Mouse (Mus musculus): ENCODE results near the gene Vwa5a. TPM values are rescaled to one million over a fixed set of nuclear protein-coding genes. Genes with fewer than 3 reads are reported as not detected.

Vwa5a gene
- polyA plus RNA-seq (2015; fragmentation: Nextera tagmentation; extraction: Ambion mirVana) = 8.7 and 9.7 TPM in 2 replicates

DNA sequence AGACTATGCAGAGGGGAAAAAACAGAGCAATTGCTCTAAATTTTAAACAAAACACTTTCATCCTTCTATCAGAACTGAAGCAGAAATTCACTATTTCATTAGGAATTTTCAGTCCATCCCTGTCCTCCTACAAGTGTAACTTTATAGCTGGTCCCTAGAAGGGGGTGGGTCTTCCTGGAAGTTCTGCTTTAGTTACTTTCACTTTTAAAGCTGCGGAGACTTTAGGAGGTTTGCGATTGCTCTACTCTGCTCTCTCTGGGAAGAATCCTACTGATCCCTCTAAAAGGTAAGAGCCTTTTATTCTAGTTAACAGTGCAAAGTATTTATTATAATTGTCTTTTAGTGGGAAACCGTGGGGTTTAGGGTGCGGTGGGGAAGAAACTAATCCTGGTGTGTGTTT lies at the start of gene Vwa5a:
TSS of gene Vwa5a (plus strand) at position 167 of the 400 bp plus-strand sequence.
- peak within 1 kb of the TSS; percentile 23 for H3K9ac ChIP-seq (ENCODE audit: low read depth, low read length)
- no peaks in the 10 kb centered on the region for H3K27me3 ChIP-seq (replicated peaks; ENCODE audit: control insufficient read depth, insufficient read depth, low read length)
- no peak within 1 kb of the TSS for H3K27ac ChIP-seq (ENCODE audit: low read depth, low read length)
- H3K9me3 ChIP-seq (ENCODE audit: control insufficient read depth, low read length) = no peaks in the 10 kb centered on the region
- H3K4me1 ChIP-seq (ENCODE audit: control insufficient read depth, insufficient read depth, low read depth, low read length) = no peaks in the 10 kb centered on the region
- WGBS = 8% methylated on average over 4 of the region's 4 CpGs
- H3K4me2 ChIP-seq (ENCODE audit: low read length) = peak within 1 kb of the TSS; percentile 49
- H3K36me3 ChIP-seq (ENCODE audit: control insufficient read depth, insufficient read depth, low read length) = no peaks in the 10 kb centered on the region
- ATAC-seq = peak; percentile 82
- peak within 1 kb of the TSS; percentile 44 for H3K4me3 ChIP-seq (ENCODE audit: low read length)

GRCm38 (mm10) chr9:38672887-38673286 lies 45.2 kb upstream of the Vwa5a start:
- 87% methylated on average over 2 of the region's 2 CpGs for WGBS

GRCm38 (mm10) chr9:38674501-38674900 lies 43.6 kb upstream of the Vwa5a start, which contains the start of gene Olfr918:
Gene Olfr918, minus strand, starts transcription at chr9:38674601.
- no peaks in the 10 kb centered on the region for H3K36me3 ChIP-seq (ENCODE audit: control insufficient read depth, insufficient read depth, low read length)
- H3K27ac ChIP-seq (ENCODE audit: low read depth, low read length) = no peak within 1 kb of the TSS
- H3K4me1 ChIP-seq (ENCODE audit: control insufficient read depth, insufficient read depth, low read depth, low read length) = no peaks in the 10 kb centered on the region
- H3K4me3 ChIP-seq (ENCODE audit: low read length) = no peak within 1 kb of the TSS
- WGBS = 80% methylated on average over 2 of the region's 2 CpGs
- H3K9me3 ChIP-seq (ENCODE audit: control insufficient read depth, low read length) = no peaks in the 10 kb centered on the region
- ATAC-seq = no peak
- no peaks in the 10 kb centered on the region for H3K27me3 ChIP-seq (replicated peaks; ENCODE audit: control insufficient read depth, insufficient read depth, low read length)
- H3K9ac ChIP-seq (ENCODE audit: low read depth, low read length) = no peak within 1 kb of the TSS
- H3K4me2 ChIP-seq (ENCODE audit: low read length) = no peak within 1 kb of the TSS

More at GRCm38 (mm10) chr9:38672887-38673286, 45.2 kb upstream of the Vwa5a start:
- Histone ChIP-seq H3K4me3 (ENCODE audit: low read length) (no peak overlapping the region), H3K36me3 (ENCODE audit: control insufficient read depth, insufficient read depth, low read length) (no peaks in the 10 kb centered on the region), H3K27ac (ENCODE audit: low read depth, low read length) (no peak overlapping the region), H3K4me2 (ENCODE audit: low read length) (no peak overlapping the region), H3K4me1 (ENCODE audit: control insufficient read depth, insufficient read depth, low read depth, low read length) (no peaks in the 10 kb centered on the region), H3K9ac (ENCODE audit: low read depth, low read length) (no peak overlapping the region), H3K27me3 (replicated peaks; ENCODE audit: control insufficient read depth, insufficient read depth, low read length) (no peaks in the 10 kb centered on the region), H3K9me3 (ENCODE audit: control insufficient read depth, low read length) (no peaks in the 10 kb centered on the region)
- ATAC-seq = no peak

DNA sequence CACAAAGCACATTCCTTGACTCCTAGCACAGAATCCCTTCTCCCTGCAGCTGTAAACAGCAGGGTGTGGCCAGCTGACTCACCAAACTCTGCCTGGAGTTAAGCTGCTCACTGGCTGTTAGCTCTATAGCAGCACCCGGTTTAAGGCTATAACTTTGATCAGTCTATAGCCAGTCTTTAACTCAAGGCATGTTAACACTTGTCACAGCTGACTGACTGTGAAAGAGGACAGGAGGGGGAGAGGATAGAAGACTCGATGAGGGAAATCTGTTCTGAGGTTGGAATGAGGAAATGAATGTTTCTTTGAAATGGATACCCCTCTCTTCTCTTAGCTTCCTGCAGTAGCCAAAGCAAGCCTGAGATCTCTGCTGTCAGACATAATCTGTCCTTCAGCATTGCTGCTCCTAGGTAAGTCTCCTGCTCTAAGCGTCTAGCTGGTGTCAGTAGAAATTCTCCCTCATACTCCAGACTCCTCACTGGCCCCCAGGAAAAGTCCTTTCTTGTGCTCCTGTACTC lies 916 bp downstream of the Vwa5a start:
- ATAC-seq = no peak
- Histone ChIP-seq H3K4me3 (ENCODE audit: low read length) (peak overlapping the region; percentile 44), H3K9ac (ENCODE audit: low read depth, low read length) (peak overlapping the region; percentile 12; the same call in 1 of the 2 replicates), H3K4me1 (ENCODE audit: control insufficient read depth, insufficient read depth, low read depth, low read length) (no peaks in the 10 kb centered on the region), H3K27ac (ENCODE audit: low read depth, low read length) (no peak overlapping the region), H3K4me2 (ENCODE audit: low read length) (peak overlapping the region; percentile 49), H3K36me3 (ENCODE audit: control insufficient read depth, insufficient read depth, low read length) (no peaks in the 10 kb centered on the region), H3K27me3 (replicated peaks; ENCODE audit: control insufficient read depth, insufficient read depth, low read length) (no peaks in the 10 kb centered on the region), H3K9me3 (ENCODE audit: control insufficient read depth, low read length) (no peaks in the 10 kb centered on the region)
- 2% methylated on average over 3 of the region's 3 CpGs for WGBS

DNA sequence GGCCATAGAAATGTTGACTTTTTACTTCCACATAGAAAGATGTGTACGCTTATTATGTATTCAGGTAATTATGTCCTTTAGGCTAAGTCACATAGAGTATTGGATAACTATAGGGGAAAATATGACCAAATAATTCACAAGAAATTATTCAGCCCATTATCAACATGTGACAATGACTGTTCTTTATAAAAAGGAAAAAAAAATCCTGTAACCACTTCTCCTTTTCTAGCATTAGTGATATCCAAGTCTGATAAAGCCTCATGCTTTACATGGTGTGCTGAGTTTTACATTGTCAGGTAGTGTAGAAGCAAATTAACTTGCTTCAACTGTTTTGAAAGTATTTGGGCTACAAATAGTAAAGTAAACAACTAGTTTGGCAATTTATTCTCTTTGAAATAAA lies 6.0 kb downstream of the Vwa5a start:
- Histone ChIP-seq H3K4me3 (ENCODE audit: low read length) (no peak overlapping the region), H3K9me3 (ENCODE audit: control insufficient read depth, low read length) (no peaks in the 10 kb centered on the region), H3K9ac (ENCODE audit: low read depth, low read length) (no peak overlapping the region), H3K4me1 (ENCODE audit: control insufficient read depth, insufficient read depth, low read depth, low read length) (no peaks in the 10 kb centered on the region), H3K36me3 (ENCODE audit: control insufficient read depth, insufficient read depth, low read length) (no peaks in the 10 kb centered on the region), H3K27me3 (replicated peaks; ENCODE audit: control insufficient read depth, insufficient read depth, low read length) (no peaks in the 10 kb centered on the region), H3K4me2 (ENCODE audit: low read length) (no peak overlapping the region), H3K27ac (ENCODE audit: low read depth, low read length) (no peak overlapping the region)
- WGBS = 91% methylated on average over 1 of the region's 1 CpGs
- no peak for ATAC-seq

GRCm38 (mm10) chr9:38728218-38728617 lies 10.2 kb downstream of the Vwa5a start:
- H3K9me3 ChIP-seq (ENCODE audit: control insufficient read depth, low read length) = no peaks in the 10 kb centered on the region
- H3K9ac ChIP-seq (ENCODE audit: low read depth, low read length) = no peak overlapping the region
- no peaks in the 10 kb centered on the region for H3K4me1 ChIP-seq (ENCODE audit: control insufficient read depth, insufficient read depth, low read depth, low read length)
- no peak for ATAC-seq
- WGBS = 75% methylated on average over 3 of the region's 3 CpGs
- H3K4me3 ChIP-seq (ENCODE audit: low read length) = no peak overlapping the region
- H3K27me3 ChIP-seq (replicated peaks; ENCODE audit: control insufficient read depth, insufficient read depth, low read length) = no peaks in the 10 kb centered on the region
- no peaks in the 10 kb centered on the region for H3K36me3 ChIP-seq (ENCODE audit: control insufficient read depth, insufficient read depth, low read length)
- H3K27ac ChIP-seq (ENCODE audit: low read depth, low read length) = no peak overlapping the region
- no peak overlapping the region for H3K4me2 ChIP-seq (ENCODE audit: low read length)

- 81% methylated on average over 1 of the region's 1 CpGs for WGBS
- no peaks in the 10 kb centered on the region for H3K36me3 ChIP-seq (ENCODE audit: control insufficient read depth, insufficient read depth, low read length)
- no peak overlapping the region for H3K9ac ChIP-seq (ENCODE audit: low read depth, low read length)
- H3K4me3 ChIP-seq (ENCODE audit: low read length) = no peak overlapping the region
- no peaks in the 10 kb centered on the region for H3K9me3 ChIP-seq (ENCODE audit: control insufficient read depth, low read length)
- no peak for ATAC-seq
- H3K27me3 ChIP-seq (replicated peaks; ENCODE audit: control insufficient read depth, insufficient read depth, low read length) = no peaks in the 10 kb centered on the region
- no peaks in the 10 kb centered on the region for H3K4me1 ChIP-seq (ENCODE audit: control insufficient read depth, insufficient read depth, low read depth, low read length)
- H3K27ac ChIP-seq (ENCODE audit: low read depth, low read length) = no peak overlapping the region
- H3K4me2 ChIP-seq (ENCODE audit: low read length) = no peak overlapping the region
These were observed 23.3 kb downstream of the Vwa5a start for GRCm38 (mm10) chr9:38741408-38741807.

- Histone ChIP-seq H3K4me3 (ENCODE audit: low read length) (no peak overlapping the region), H3K4me1 (ENCODE audit: control insufficient read depth, insufficient read depth, low read depth, low read length) (no peaks in the 10 kb centered on the region), H3K36me3 (ENCODE audit: control insufficient read depth, insufficient read depth, low read length) (no peaks in the 10 kb centered on the region), H3K4me2 (ENCODE audit: low read length) (no peak overlapping the region), H3K27me3 (replicated peaks; ENCODE audit: control insufficient read depth, insufficient read depth, low read length) (no peaks in the 10 kb centered on the region), H3K27ac (ENCODE audit: low read depth, low read length) (no peak overlapping the region), H3K9ac (ENCODE audit: low read depth, low read length) (no peak overlapping the region), H3K9me3 (ENCODE audit: control insufficient read depth, low read length) (no peaks in the 10 kb centered on the region)
- WGBS = 89% methylated on average over 4 of the region's 4 CpGs
- ATAC-seq = no peak
These were observed 26.7 kb downstream of the Vwa5a start for GRCm38 (mm10) chr9:38744619-38745315.

DNA sequence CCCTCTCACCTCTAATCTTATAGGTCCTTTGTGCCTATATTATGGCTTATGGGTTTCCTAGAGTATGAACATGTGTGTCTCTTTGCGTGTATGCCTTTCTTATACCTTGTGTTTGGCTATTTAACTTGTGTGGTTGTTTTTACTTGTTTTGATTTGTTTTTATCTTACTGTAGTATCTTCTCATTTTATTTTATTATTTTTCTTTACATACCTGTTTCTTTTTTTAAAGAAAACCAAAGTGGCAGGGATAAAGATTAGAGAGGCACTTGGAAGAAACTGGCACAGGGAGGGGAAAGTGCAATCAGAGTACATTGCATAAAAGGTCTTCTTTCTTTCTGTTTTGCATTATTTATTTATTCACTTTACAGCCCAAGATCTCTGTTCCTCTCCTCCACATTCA lies 33.9 kb downstream of the Vwa5a start, which contains the start of gene Olfr920:
TSS of gene Olfr920 (plus strand) at position 301 of the 400 bp plus-strand sequence.
- Histone ChIP-seq H3K9me3 (ENCODE audit: control insufficient read depth, low read length) (no peaks in the 10 kb centered on the region), H3K4me3 (ENCODE audit: low read length) (no peak within 1 kb of the TSS), H3K27ac (ENCODE audit: low read depth, low read length) (no peak within 1 kb of the TSS), H3K4me2 (ENCODE audit: low read length) (no peak within 1 kb of the TSS), H3K9ac (ENCODE audit: low read depth, low read length) (no peak within 1 kb of the TSS), H3K27me3 (replicated peaks; ENCODE audit: control insufficient read depth, insufficient read depth, low read length) (no peaks in the 10 kb centered on the region), H3K4me1 (ENCODE audit: control insufficient read depth, insufficient read depth, low read depth, low read length) (no peaks in the 10 kb centered on the region), H3K36me3 (ENCODE audit: control insufficient read depth, insufficient read depth, low read length) (no peaks in the 10 kb centered on the region)
- WGBS = 94% methylated on average over 1 of the region's 1 CpGs
- no peak for ATAC-seq

Measured in hindbrain, embryonic 16.5 days (tissue).